ENCODE assay signal across 20 mouse cellular contexts in the genomic region with DNA sequence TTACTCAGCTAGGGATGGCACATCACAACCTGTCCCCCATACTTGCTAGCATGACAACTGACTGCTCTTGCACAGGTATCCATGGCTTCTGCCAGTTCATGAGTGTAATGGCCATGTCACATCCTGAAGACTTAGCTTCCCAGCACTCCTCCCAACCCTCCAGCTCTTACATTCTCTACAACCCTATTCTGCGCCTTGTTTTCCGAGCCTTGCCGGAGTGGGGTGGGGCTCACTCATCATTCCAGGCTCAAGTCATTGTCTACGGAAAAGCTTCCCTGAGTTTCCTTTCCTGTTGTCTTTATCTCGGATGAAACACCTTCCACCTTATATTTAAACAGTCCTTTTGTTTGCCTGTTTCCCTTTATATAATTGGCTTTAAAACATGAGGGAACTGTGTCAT.
"Had no signal": no experiment of that assay in that cellular context is flagged by ENCODE, and none has a peak within 500 bp of the region (broad histone marks: within the 10 kb centered on the region; RNA-seq: fewer than 3 reads in every experiment).

No protein-coding gene starts in this region.

- H3K27ac ChIP-seq: lung, embryonic 15.5 days; macrophage; midbrain, embryonic 13.5 days; midbrain, embryonic 15.5 days; neural tube, embryonic 12.5 days had no signal

- H3K4me1 ChIP-seq: lung, embryonic 15.5 days; megakaryocyte, embryonic 14.5 days; midbrain, embryonic 15.5 days; neural tube, embryonic 12.5 days had no signal

- ATAC-seq: liver, postnatal 0 days; lung, postnatal 0 days; midbrain, embryonic 13.5 days; midbrain, embryonic 15.5 days had no signal

- DNase-seq: liver, postnatal 0 days; lung, adult 2 months; lung, postnatal 14 days; lung, postnatal 36 days; retina, postnatal 1 day; right cerebral cortex, adult 18-20 months; right cerebral cortex, postnatal 25 days; right cerebral cortex, postnatal 4 days; spleen, adult 18-20 months; thymus, adult 18-20 months; thymus, postnatal 14 days; thymus, postnatal 36 days had no signal

- H3K27me3 ChIP-seq: lung, embryonic 15.5 days; megakaryocyte, embryonic 14.5 days; midbrain, embryonic 13.5 days; midbrain, embryonic 15.5 days; neural tube, embryonic 12.5 days had no signal

- H3K4me3 ChIP-seq: lung, embryonic 15.5 days; megakaryocyte, embryonic 14.5 days; midbrain, embryonic 13.5 days; midbrain, embryonic 15.5 days; neural tube, embryonic 12.5 days had no signal

- H3K9ac ChIP-seq: liver, postnatal 0 days; lung, embryonic 15.5 days; midbrain, embryonic 13.5 days; midbrain, embryonic 15.5 days; neural tube, embryonic 12.5 days had no signal

- H3K9me3 ChIP-seq: lung, embryonic 15.5 days; megakaryocyte, embryonic 14.5 days; midbrain, embryonic 13.5 days; midbrain, embryonic 15.5 days; neural tube, embryonic 12.5 days had no signal

- H3K4me2 ChIP-seq: lung, embryonic 15.5 days; midbrain, embryonic 11.5 days; midbrain, embryonic 13.5 days; midbrain, embryonic 15.5 days; neural tube, embryonic 12.5 days had no signal

- H3K36me3 ChIP-seq: lung, embryonic 15.5 days; midbrain, embryonic 13.5 days; midbrain, embryonic 15.5 days; neural tube, embryonic 12.5 days had no signal
